Mouse (Mus musculus) adrenal gland, postnatal 25 days (tissue): ENCODE data around the gene Pigu. TPM values are rescaled to one million over a fixed set of nuclear protein-coding genes. Genes with fewer than 3 reads are reported as not detected.
A peak's percentile ranks its signal among the peaks of the same experiment; 100 is the strongest.

Experiments used
- DNase-seq: peaks from one replicate; pipeline ENCODE4 v3.0.0; 2021; ENCODE audit warnings: mixed read lengths
- long read RNA-seq: library from polyadenylated mRNA; stranded (forward); transcript quantifications from one replicate; pipeline ENCODE4 v2.0.0, GENCODE M21; 2021
- total RNA-seq: library from RNA; stranded (reverse); gene quantifications from 2 replicates; pipeline ENCODE4 v1.2.3, GENCODE M21; 2021

The Pigu gene
- total RNA-seq = 40.9 and 46.2 TPM in 2 replicates
- long read RNA-seq, transcript Pigu-201 (12 exons, 1,636 nt) = major isoform, 8 of 18 reads
- long read RNA-seq, partial matches to known transcripts = 7 of 18 reads
- long read RNA-seq, other reads (novel, unspliced or antisense) = 3 of 18 reads

DNA sequence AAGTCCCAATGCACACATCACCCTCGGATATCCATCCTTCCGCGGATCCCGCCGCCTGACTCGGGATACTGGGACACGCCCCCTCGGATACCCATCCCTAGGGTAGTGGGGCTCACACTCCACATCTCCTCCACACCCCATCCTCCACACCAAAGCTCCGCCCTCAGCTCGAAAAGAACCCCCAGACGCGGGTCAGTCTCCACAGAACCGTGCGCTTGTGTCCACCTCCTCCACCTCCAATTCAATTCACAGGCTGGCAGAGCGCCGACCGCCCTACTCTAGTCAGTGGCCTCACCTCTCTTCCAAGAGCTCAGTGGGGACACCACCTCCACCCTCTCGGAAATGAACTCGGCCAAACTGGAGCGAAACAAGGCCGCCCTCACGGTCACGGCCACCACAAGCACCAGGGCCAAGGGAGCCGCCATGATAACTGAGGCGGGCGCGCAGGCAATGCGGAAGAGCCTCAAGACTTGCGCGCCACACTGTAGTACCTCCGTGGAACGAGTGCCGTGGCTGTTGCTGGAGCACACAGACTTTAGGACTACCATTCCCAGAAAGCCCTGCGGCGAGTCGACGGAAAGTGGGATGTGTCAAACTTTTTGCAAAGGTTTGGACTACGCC lies at the start of gene Pigu:
Gene Pigu, minus strand, starts transcription at position 460 of the 621 bp plus-strand sequence.
- peak; percentile 89 for DNase-seq

DNA sequence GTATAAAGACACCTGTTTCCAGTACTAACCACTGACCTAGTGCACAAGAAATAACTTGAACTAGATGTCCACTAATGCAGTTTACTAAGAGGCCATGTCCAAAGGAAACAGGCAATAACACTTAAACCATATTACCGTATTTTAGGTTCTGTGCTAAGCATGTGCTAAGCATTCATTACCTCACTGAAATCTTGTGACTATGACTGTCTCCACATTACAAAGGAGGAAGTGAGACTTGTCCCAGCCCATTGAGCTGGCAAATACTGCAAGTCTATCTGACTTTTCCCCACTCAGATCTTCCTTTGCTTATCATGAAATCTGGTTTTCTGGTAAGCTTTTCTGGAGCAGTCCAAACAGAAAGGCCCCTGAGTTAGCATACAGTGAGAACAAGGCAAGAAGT lies 47.4 kb upstream of the Pigu start:
- DNase-seq = no peak

DNA sequence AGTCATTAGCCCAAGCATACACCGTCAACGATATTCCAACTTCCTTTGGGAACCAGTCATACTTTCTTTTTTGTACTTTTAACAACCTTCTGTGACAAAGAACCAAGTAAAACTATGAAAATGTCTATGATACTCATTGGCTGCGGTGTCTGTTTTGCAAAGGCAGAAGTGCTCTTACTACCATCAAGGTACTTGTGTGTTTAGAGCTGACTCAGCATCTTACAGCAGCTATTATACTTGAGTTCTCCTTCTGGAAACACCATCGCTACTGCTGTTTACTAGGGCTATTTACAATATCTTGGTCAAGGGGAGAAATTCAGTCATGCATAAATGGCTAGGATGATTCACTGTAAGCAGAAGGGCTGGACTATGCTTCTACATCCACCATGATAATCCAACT lies 44.7 kb upstream of the Pigu start:
- DNase-seq = no peak

DNA sequence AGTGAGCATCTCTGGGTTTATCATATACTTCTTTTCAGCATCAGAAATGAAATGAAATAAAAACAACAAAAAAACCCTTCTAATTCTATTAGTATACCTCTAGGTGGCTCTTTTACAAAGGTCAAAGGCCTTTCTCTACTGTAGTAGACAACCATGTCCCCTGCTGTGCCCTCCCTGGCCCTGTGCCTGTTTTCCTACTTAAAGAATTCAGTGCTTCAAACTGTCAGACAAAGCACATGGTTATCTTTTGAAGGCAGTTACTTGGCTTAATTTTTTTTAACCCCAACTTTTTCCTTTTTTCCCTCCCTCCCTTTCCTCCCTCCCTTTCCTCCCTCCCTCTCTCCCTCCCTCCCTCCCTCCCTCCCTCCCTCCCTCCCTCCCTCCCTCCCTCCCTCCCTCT lies 43.0 kb upstream of the Pigu start:
- no peak for DNase-seq

DNA sequence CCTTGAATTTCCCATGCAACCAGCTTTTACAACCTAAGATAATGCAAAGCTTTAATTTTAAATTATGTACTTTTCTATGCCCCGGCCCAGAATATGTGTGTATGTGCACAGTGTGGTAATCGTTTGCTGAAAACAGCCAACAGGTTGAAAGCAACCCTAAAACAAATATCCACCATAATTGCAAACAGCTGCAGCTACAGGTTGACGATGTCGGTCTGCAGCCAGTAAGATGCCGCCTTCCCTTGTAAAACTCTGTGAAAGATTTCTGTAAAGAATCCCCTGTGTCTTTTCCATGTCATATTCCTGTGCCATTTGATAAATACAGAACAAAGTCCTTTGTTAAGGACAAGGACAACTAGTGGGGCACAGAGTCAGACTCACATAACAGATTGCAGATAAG lies 37.4 kb upstream of the Pigu start:
- no peak for DNase-seq

DNA sequence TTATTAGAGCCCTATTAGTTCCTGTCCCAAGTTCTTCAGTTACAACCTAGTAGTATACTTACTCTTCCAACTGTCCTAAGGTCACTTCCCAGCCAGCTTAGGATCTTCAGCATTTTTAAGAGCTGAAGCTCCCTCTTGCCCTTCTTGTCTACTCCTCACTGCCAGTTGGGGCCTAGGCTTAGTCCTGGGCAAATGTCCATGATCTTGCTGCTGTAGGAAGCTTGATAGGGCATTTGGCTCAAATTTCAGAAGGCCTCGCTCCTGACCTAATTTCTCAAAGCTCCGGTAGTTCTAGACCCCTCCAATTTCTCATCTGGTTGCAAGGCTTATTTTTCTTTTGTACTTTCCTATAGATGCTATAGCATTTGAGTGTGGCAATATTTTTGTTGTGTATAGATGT lies 31.3 kb upstream of the Pigu start:
- DNase-seq = no peak

DNA sequence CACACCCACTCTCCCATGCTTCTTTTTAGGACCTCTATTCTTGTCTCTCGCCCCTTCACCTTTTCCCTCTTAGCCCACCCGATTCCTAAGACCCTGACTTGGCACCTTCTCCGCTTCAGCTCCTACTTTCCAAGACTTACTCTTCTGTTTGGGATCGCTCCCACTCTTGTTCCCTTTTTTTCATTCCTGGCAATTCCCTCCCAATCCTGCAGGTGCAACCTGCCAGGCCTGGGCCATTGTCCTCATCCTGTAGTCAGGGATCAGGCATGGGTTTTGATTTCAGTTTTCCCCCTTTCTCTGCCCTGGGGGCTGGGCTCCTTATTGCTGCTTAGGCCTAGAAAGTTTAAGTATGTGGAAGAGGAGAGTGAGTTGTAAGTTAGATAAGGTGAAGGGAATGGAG lies 29.8 kb upstream of the Pigu start:
- DNase-seq = no peak

DNA sequence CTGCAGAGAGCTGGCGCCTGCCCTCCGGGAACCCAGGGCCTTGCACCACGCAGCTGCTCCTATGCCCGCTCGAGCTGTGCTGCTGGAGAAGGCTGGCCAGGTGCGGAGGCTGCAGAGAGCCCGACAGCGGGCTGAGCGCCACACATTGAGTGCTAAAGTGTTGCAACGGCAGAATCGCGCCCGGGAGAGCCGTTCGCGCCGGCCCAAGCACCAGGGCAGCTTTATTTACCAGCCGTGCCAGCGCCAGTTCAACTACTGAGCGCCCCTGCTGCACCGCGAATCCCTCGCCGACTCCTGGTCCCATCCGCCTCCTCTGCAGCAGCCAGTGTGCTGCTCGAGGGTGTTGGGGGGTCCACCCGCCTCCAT lies 29.3 kb upstream of the Pigu start:
- peak; percentile 23 for DNase-seq

DNA sequence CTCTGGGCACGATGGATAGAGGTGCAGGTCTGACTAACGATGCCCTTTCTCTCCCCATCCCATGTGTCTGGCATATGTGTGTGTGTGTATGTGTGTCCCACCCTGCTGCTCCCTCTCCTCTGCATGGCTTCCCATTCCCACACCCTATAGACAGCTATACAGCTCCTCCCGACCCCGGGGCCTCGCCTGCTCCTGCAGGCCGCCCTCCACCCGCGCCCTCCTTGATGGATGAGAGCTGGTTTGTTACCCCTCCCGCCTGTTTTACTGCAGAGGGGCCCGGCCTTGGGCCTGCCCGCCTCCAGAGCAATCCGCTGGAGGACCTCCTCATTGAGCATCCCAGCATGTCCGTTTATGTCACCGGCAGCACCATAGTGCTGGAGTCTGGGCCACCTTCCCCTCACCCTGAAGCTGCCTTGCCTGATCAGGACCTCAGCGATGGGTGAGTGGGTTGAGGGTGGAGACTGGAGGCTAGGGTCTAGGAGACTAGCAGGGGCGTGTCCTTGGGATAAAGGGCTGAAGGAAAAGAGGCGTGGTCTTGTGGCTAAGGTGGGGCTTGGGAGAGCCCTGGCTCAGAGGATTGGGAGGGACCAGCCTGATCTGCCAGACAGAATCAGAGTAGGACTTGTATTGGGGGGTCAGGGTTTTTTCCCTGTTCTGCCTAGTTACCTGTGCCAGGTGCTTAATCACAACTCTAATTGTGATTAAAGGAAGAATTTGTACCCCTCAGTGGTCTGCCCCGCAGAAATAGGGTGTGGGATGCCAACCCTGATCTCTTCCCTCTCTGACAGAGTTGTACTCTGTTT lies 28.7 kb upstream of the Pigu start:
- DNase-seq = no peak

DNA sequence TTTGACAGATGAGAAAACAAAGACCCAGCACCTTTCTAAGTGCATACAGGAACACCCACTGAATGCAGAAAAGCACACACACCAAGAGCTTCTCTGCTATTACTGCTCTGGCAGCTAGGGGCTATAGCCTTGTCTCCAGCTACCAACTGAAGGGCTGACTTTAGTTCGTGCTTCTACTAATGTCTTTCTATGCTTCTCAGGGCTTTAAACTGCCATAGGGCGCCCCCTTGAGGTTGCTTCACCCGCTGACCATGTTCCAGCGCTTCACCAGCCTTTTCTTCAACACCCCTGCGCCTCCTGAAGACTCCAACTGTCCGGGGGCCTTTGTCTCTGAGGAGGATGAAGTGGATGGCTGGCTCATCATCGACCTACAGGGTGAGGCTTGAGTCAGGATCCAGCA lies 27.9 kb upstream of the Pigu start:
- peak; percentile 84 for DNase-seq

DNA sequence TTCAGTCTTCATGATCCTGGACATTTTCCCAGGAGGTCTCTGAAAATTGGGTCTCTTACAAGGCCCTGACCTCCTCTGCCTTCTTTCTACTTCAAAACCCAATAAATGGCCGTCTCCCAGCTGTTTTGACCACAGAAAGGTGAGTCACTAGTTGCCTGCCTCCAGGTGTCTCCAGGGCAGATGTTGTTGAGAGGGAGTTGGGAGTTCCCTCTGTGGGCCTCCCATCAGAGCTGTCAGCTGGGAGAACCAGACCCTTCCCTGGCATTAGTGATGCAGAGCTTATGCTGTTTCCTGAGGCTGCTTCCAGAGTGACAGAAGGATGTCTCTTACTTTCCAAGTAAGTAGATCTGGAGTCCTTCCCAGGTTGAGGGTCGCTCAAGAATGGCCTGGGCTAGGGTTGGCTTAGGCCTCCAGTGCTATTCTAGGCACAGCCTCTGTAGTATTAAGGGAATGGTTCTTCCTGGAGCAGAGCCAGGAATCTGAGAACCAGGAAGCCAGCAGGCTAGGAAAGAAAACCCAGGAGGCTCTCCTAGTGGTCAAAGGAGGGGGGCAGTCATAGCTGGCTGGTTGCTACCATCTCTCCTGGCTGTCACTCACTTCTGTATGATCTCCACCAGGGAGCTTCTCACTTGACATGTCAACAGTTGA lies 25.7 kb upstream of the Pigu start:
- peak; percentile 24 for DNase-seq

DNA sequence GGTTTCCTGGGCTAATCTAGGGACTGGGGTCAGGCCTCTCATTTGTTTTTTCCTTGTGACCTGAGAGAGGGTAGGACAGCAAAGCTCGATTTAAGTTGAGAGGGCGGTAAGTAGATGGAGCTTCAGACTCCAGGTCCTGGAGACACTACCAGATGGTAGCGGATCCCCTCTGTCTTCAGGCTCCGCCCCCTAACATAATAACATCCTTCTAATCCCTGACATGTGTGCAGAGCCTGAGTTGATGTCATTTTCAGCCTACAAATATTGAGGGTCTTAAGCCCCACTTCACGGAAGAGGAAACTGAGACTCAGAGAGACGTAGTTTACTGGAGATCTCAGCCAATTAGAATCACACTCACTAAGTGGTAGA lies 25.1 kb upstream of the Pigu start:
- no peak for DNase-seq

DNA sequence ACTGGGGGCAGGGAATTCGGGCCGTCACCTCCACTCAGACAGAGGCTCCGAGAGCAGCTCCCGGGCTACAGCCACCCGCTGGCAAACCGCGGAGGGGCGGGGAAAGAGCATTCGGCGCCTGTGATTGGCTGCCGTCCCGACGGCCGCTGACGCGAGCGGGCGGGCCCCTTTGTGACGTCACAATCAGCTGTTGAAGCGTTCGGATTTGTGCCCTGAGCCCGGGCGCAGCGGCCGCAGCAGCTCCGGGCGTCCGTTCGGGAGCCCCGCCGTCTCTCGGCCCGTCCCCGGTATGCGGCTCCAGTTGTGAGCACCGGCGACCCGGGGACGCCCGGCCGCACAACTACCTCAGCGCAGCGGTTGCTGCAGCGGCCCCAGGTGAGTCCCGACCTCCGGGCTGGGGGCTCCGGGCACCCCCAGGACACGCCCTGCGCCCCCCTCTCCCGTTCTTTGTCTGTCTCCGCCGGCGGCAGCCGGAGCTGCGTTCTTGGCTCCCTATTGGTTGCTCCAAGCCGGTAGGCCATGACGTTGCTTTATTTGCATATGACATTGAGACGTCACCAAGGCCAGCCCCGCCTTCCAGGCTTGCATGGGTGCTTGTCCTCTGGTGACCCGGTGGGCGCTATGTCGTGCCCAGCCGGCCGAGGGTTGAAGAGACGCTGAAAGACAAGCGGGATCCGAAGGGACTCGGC lies 24.6 kb upstream of the Pigu start:
- peak; percentile 98 for DNase-seq

DNA sequence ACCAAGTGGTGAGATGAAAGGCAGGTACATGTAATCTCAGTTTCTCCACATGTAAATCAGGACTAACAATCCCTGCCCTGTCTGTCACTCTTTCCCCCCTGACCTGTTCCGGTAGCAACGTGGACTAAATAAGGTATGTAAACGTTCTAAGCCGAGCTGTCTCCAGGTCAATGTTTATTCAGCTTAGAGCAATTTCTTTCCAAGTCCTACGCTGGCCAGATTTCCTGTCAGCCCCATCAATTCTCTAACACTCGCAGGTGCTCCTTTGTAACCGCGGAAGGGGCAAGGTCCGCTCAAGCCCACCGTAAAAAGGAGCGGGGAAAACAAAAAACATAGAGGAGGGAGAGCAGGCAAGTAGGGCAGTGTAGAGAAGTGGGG lies 23.8 kb upstream of the Pigu start:
- DNase-seq = no peak

DNA sequence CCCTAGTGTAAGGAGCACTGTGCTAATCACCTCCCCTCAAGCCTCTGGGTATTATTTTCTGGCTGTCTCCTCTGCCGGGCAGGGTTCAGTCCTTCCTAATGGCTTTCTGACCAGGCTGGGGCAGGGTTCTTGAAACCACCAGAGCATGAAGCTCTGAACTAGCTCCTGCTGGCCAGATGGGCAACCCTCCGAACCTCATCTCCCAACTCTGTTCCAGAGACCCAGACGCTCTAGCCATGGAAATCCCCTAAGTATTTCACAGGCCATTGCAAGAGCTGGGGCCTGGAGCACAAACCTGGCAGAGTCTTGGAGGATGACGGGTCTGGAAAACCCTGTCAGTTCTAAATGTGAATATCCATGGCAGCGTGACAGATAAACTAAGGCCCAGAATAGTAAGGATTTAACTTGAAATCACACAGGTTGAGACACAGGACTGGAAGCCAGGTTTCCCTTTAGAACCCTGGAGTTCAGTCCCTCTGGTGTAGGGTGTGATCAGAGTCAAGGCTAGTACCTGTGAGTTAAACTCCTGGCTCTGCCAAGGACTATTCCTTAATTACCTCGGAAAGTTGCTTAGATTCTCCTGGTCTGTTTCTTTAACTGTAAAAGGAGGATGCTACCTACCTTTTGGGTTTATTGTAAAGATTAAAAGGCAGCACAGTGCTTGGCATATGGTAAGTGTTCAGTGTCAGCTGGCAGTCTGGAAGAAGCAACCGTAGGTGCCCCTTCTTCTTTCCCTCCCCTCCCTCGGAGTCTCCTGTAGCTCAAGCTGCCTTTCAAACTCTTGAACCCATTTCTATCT lies 23.2 kb upstream of the Pigu start, which contains the start of gene Trp53inp2:
Gene Trp53inp2, plus strand, starts transcription at position 799 of the 799 bp plus-strand sequence.
- DNase-seq = no peak

DNA sequence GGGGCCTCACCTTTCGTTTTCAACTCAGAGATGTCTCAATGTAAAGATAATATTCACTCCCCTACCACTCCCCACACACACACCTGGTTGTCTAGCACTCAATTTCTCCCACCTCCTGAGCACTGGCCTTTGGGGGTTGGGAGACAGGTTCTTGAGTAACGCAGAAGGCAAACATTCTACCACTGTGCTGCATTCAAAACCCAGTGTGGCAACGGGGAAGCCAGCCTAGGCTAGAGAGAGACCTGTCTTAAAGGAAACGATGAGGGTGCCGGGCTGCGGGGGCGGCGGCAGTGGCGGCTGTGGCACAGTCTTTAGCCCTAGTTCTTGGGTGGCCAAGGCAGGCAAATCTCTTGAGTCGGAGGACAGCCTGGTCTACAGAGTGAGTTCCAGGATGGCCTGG lies 19.0 kb upstream of the Pigu start:
- no peak for DNase-seq

DNA sequence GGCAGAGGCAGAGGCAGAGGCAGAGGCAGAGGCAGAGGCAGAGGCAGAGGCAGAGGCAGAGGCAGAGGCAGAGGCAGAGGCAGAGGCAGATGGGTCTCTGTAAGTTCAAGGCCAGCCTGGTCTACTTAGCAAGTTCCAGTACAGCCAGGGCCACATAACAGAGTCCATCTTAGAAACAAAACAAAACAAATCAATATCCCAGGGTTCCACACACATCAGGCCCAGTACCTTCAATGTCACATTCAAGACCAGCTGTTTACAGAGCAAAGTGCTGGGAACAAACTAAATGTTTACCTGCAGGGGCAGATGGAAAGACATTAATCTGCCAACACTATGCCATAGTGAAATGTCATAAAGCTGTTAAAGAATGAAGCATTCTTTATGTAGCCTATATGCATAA lies 17.3 kb upstream of the Pigu start:
- no peak for DNase-seq

DNA sequence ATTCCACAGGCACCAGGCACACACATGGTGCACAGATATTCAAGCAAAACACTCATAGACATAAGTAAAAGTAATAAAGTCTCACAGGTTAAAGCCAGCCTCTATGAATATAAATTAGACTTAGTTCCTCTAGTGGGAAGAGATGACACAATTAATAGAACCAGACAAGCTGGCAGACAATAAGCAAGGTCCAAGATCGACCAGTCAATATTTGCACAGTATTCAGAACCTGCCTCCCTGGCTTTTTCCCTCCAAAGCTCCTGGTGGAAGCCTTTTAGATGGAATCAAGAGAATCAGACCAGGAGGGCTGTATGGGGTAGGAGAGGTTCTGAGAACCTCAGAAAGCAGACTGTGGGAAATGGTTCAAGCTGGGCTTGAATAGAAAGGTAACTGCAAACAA lies 16.7 kb upstream of the Pigu start:
- no peak for DNase-seq

DNA sequence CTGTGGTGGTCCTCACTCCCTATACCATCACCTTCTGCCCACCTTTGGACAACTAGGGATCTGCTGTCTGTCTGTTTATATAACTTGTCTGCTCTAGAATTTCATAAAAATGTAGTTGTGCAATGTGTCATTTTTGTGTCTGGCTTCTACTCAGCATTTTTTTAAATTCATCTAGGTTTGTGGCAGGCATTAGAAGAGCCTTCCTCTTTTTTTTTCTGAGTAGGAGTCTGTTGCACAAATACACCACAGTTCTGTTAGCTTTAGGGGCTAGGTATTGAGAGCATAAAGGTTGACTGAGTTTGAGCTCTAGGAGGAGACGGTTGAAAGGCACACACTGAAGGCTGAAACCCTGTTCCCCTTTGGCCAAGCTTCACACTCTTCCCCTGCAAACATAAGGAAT lies 16.1 kb upstream of the Pigu start:
- no peak for DNase-seq

DNA sequence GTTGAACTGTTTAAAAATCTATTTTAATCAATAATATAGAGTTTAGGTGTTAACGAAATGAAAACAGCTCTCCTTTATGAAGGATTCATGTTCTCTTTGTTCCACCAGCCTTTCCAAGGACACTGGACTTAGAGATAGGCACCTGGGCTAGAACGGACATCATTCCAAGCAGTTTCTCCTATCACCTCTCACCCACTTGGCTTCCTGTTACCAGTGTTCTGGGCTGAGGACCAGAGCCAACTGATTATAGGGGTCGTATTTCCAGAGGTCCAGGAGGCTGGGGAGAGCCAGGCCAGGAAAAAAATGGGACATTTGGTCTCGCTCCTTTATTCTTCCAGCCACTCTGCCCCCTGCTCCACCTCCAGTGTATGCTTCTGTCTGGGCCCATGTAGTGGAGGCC lies 15.2 kb upstream of the Pigu start:
- DNase-seq = no peak

DNA sequence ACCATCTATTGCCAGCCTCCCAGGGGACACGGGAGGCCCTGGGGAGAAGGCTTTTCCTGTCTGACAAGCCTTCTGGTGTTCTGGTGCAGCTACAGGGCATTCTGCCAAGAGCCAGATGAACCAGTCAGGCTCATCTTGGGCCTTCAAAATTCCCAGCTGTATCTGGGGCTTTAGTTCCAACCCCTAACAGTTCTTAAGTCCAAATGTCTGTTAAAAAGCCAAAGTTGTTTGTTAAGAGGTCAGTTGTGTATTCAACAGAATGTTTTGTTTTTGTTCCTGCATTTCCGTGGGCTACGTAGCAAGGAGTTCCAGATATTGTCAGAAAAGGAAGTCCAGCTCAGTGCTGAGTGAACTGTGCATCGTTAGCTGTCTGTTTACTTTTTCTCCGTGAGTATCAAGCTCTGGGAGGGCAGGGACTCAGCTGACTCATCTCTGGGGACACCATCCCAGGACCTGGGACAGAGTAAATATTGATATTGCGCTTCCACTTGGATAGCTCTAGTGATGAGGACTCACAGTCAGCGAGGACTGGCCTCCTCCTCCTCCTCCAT lies 12.2 kb upstream of the Pigu start:
- peak; percentile 50 for DNase-seq
